Mouse (Mus musculus) activated CD4-positive, CD25-positive, alpha-beta regulatory T cell (primary cell): ENCODE measurements around the gene Helt. TPM values are rescaled to one million over a fixed set of nuclear protein-coding genes. Genes with fewer than 3 reads are reported as not detected.

ENCODE experiments used
- polyA plus RNA-seq, 2 experiments: library from polyadenylated mRNA; unstranded; fragments of 100-300 nt; shearing (Covaris generic); gene quantifications; one replicate each; pipeline ENCODE4 v1.2.1; 2017

Gene Helt
- polyA plus RNA-seq = not detected

DNA sequence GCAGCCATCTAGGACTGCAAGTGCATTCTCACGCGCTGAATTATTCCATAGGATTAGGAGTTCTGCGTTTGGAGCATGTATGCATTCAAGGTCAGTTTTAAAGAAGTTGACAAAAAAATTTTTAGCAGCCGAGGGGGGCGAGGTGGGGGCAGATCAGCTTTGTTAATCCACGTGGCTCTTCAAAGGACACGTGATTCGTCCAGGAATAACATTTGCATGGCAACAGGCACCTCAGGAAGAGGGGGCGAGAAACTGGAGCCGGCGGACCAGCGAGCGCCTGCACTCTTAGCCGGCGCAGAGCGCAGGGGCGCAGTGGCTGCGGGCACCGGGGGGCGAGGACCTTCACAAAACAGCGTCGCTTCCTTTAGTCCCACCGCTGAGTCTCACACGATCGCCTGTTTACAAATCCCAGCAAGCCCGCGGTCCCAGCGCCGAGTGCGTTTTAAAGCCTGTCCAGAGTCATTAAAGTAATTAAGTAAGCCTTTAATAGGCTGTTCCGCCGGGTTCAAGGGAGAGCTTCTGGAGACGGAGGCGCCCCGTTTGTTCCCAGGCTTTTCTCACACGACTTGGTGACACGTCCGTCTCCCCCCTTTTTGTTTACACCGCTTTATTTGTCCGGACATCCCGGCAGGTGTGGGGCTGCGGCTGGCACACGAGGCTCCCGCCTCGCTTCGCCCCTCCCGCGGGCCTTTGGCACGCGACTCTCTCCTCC lies at the start of gene Helt:
Helt (minus strand) TSS at position 491 of the 712 bp plus-strand sequence.

Other genes starting within 250 kb of the Helt start
- 10 to 100 TPM; 22.2 to 25.3 TPM for gene Cfap97, start 142.9 kb downstream of the Helt start, polyA plus RNA-seq
- gene Snx25, start 142.5 kb downstream of the Helt start, polyA plus RNA-seq = 10 to 100 TPM; 21.7 to 26.4 TPM
- gene Slc25a4, start 83.4 kb downstream of the Helt start, polyA plus RNA-seq = 100 to 1,000 TPM; 134 to 152 TPM
- gene Acsl1, start 176.4 kb upstream of the Helt start, polyA plus RNA-seq = 10 to 100 TPM in 1 of 2 experiments, 1 to 10 TPM in 1; 9.5 to 18.1 TPM